Mouse (Mus musculus) limb, embryonic 15.5 days (tissue): ENCODE data around the gene Esrrg. TPM values are rescaled to one million over a fixed set of nuclear protein-coding genes. Genes with fewer than 3 reads are reported as not detected.

ENCODE experiments used
- ATAC-seq: fragments of 200-750 bp; cut with Nextera tagmentation; 2 replicates; pipeline ENCODE4 v1.8.0; 2017; ENCODE audit warnings: low read depth, moderate TSS enrichment; ENCODE audit not compliant: insufficient number of reproducible peaks, low FRiP score, low TSS enrichment
- H3K27ac ChIP-seq: fragments of 300-500 bp; sonication (generic); 2 replicates; pipeline ENCODE4 v1.5.1; 2015; ENCODE audit warnings: moderate library complexity, mild to moderate bottlenecking, inconsistent platforms
- H3K27me3 ChIP-seq: fragments of 300-500 bp; sonication (generic); 2 replicates; pipeline ENCODE4 v1.6.1; 2015; ENCODE audit warnings: inconsistent platforms
- H3K36me3 ChIP-seq: fragments of 300-500 bp; sonication (generic); 2 replicates; pipeline ENCODE4 v1.6.1; 2015; ENCODE audit warnings: inconsistent platforms
- H3K4me1 ChIP-seq: fragments of 300-500 bp; sonication (generic); 2 replicates; pipeline ENCODE4 v1.6.1; 2015; ENCODE audit warnings: inconsistent platforms
- H3K4me2 ChIP-seq: fragments of 300-500 bp; sonication (generic); 2 replicates; pipeline ENCODE4 v1.6.1; 2015; ENCODE audit warnings: mild to moderate bottlenecking, inconsistent platforms
- H3K4me3 ChIP-seq: fragments of 300-500 bp; sonication (generic); 2 replicates; pipeline ENCODE4 v1.5.1; 2015; ENCODE audit warnings: mild to moderate bottlenecking, inconsistent platforms
- H3K9ac ChIP-seq: fragments of 300-500 bp; sonication (generic); 2 replicates; pipeline ENCODE4 v1.6.1; 2015; ENCODE audit warnings: inconsistent platforms
- H3K9me3 ChIP-seq: fragments of 300-500 bp; sonication (generic); 2 replicates; pipeline ENCODE4 v1.6.1; 2016; ENCODE audit warnings: inconsistent platforms
- WGBS: fragments of 180-500 bp; shearing (Covaris S2); methylation state at CpG from one replicate; pipeline ENCODE4 v1.1.7; 2015; 5-methylcytosine and 5-hydroxymethylcytosine counted together
- polyA plus RNA-seq: library from polyadenylated mRNA; unstranded; fragments of >200 nt; fragmentation: Nextera tagmentation; extraction: Ambion mirVana; gene quantifications from 2 replicates; pipeline ENCODE4 v1.2.1, GENCODE M21; 2015

Esrrg gene
- polyA plus RNA-seq, 1 experiment from 2014 or later: 1.8 TPM

- 38% methylated on average over 3 of the region's 3 CpGs for WGBS
- Histone ChIP-seq H3K4me3 (no peak overlapping the region), H3K9ac (no peak overlapping the region), H3K36me3 (no peaks in the 10 kb centered on the region), H3K27ac (no peak overlapping the region), H3K4me2 (no peak overlapping the region), H3K9me3 (no peaks in the 10 kb centered on the region), H3K4me1 (peaks cover 6% of the 10 kb centered on the region), H3K27me3 (no peaks in the 10 kb centered on the region)
- ATAC-seq: no peak
Measured at GRCm38 (mm10) chr1:187795551-187795950, 187.0 kb downstream of the Esrrg start.

GRCm38 (mm10) chr1:187799300-187799699 is 190.7 kb downstream of the Esrrg start:
- no peak for ATAC-seq
- 50% methylated on average over 7 of the region's 7 CpGs for WGBS
- no peaks in the 10 kb centered on the region for H3K9me3 ChIP-seq

GRCm38 (mm10) chr1:187800761-187801160 is 192.2 kb downstream of the Esrrg start:
- 82% methylated on average over 10 of the region's 10 CpGs for WGBS
- Histone ChIP-seq H3K4me3 (no peak overlapping the region), H3K27ac (no peak overlapping the region), H3K27me3 (no peaks in the 10 kb centered on the region), H3K9me3 (no peaks in the 10 kb centered on the region), H3K9ac (no peak overlapping the region), H3K4me2 (no peak overlapping the region), H3K36me3 (no peaks in the 10 kb centered on the region), H3K4me1 (peaks cover 13% of the 10 kb centered on the region)
- ATAC-seq: no peak; the same call in 1 of the 2 replicates

More at GRCm38 (mm10) chr1:187799300-187799699, 190.7 kb downstream of the Esrrg start:
- Histone ChIP-seq H3K9ac (no peak overlapping the region), H3K36me3 (no peaks in the 10 kb centered on the region), H3K27ac (no peak overlapping the region), H3K4me2 (no peak overlapping the region), H3K27me3 (no peaks in the 10 kb centered on the region), H3K4me1 (peaks cover 16% of the 10 kb centered on the region), H3K4me3 (no peak overlapping the region)

- Histone ChIP-seq H3K27me3 (no peaks in the 10 kb centered on the region), H3K9ac (no peak overlapping the region), H3K36me3 (no peaks in the 10 kb centered on the region), H3K4me2 (no peak overlapping the region), H3K4me1 (peaks cover 10% of the 10 kb centered on the region), H3K4me3 (no peak overlapping the region), H3K9me3 (no peaks in the 10 kb centered on the region), H3K27ac (no peak overlapping the region)
- ATAC-seq: no peak
- 26% methylated on average over 5 of the region's 5 CpGs for WGBS
Measured at GRCm38 (mm10) chr1:187803566-187803965, 195.0 kb downstream of the Esrrg start.

- no peak overlapping the region for H3K4me3 ChIP-seq
Measured at GRCm38 (mm10) chr1:187803997-187804396, 195.4 kb downstream of the Esrrg start.

GRCm38 (mm10) chr1:187805001-187805400 is 196.4 kb downstream of the Esrrg start:
- Histone ChIP-seq H3K36me3 (no peaks in the 10 kb centered on the region), H3K4me2 (no peak overlapping the region), H3K4me3 (no peak overlapping the region), H3K9me3 (no peaks in the 10 kb centered on the region), H3K27ac (no peak overlapping the region), H3K27me3 (no peaks in the 10 kb centered on the region), H3K4me1 (peaks cover 10% of the 10 kb centered on the region), H3K9ac (no peak overlapping the region)
- WGBS: 72% methylated on average over 6 of the region's 6 CpGs
- no peak for ATAC-seq

More at GRCm38 (mm10) chr1:187803997-187804396, 195.4 kb downstream of the Esrrg start:
- Histone ChIP-seq H3K36me3 (no peaks in the 10 kb centered on the region), H3K9me3 (no peaks in the 10 kb centered on the region), H3K27me3 (no peaks in the 10 kb centered on the region), H3K4me2 (no peak overlapping the region), H3K27ac (no peak overlapping the region), H3K9ac (no peak overlapping the region), H3K4me1 (peaks cover 10% of the 10 kb centered on the region)
- WGBS: 9% methylated on average over 5 of the region's 5 CpGs
- ATAC-seq: no peak

- Histone ChIP-seq H3K4me2 (no peak overlapping the region), H3K36me3 (no peaks in the 10 kb centered on the region), H3K4me3 (no peak overlapping the region), H3K9me3 (no peaks in the 10 kb centered on the region), H3K27me3 (no peaks in the 10 kb centered on the region), H3K27ac (no peak overlapping the region), H3K9ac (no peak overlapping the region), H3K4me1 (peaks cover 10% of the 10 kb centered on the region)
- ATAC-seq: no peak
- 27% methylated on average over 12 of the region's 12 CpGs for WGBS
Measured at GRCm38 (mm10) chr1:187807477-187808390, 199.1 kb downstream of the Esrrg start.

- H3K4me1 ChIP-seq: peaks cover 6% of the 10 kb centered on the region
- no peak overlapping the region for H3K27ac ChIP-seq
- no peak for ATAC-seq
- no peak overlapping the region for H3K4me2 ChIP-seq
- H3K36me3 ChIP-seq: no peaks in the 10 kb centered on the region
- H3K27me3 ChIP-seq: no peaks in the 10 kb centered on the region
- H3K4me3 ChIP-seq: no peak overlapping the region
- WGBS: 60% methylated on average over 5 of the region's 5 CpGs
- H3K9me3 ChIP-seq: no peaks in the 10 kb centered on the region
- no peak overlapping the region for H3K9ac ChIP-seq
Measured at GRCm38 (mm10) chr1:187808391-187808922, 199.9 kb downstream of the Esrrg start.

- Histone ChIP-seq H3K27me3 (no peaks in the 10 kb centered on the region), H3K4me1 (no peaks in the 10 kb centered on the region; the same call in 1 of the 2 replicates), H3K4me2 (no peak overlapping the region), H3K9ac (no peak overlapping the region), H3K27ac (no peak overlapping the region), H3K4me3 (no peak overlapping the region), H3K36me3 (no peaks in the 10 kb centered on the region), H3K9me3 (no peaks in the 10 kb centered on the region)
- no peak for ATAC-seq
- 81% methylated on average over 3 of the region's 3 CpGs for WGBS
Measured at GRCm38 (mm10) chr1:187809546-187809945, 201.0 kb downstream of the Esrrg start.

GRCm38 (mm10) chr1:187819406-187819805 is 210.8 kb downstream of the Esrrg start:
- ATAC-seq: no peak
- H3K4me1 ChIP-seq: no peaks in the 10 kb centered on the region
- H3K4me2 ChIP-seq: no peak overlapping the region
- H3K9ac ChIP-seq: no peak overlapping the region
- H3K4me3 ChIP-seq: no peak overlapping the region
- no peaks in the 10 kb centered on the region for H3K9me3 ChIP-seq
- no peaks in the 10 kb centered on the region for H3K27me3 ChIP-seq
- no peak overlapping the region for H3K27ac ChIP-seq
- 84% methylated on average over 5 of the region's 5 CpGs for WGBS
- H3K36me3 ChIP-seq: no peaks in the 10 kb centered on the region

- Histone ChIP-seq H3K27me3 (no peaks in the 10 kb centered on the region), H3K4me1 (no peaks in the 10 kb centered on the region), H3K36me3 (no peaks in the 10 kb centered on the region), H3K9ac (no peak overlapping the region), H3K27ac (no peak overlapping the region), H3K4me2 (no peak overlapping the region), H3K4me3 (no peak overlapping the region), H3K9me3 (no peaks in the 10 kb centered on the region)
- WGBS: 49% methylated on average over 13 of the region's 13 CpGs
- no peak for ATAC-seq
Measured at GRCm38 (mm10) chr1:187821368-187821811, 212.8 kb downstream of the Esrrg start.

GRCm38 (mm10) chr1:187823351-187823750 is 214.8 kb downstream of the Esrrg start:
- no peaks in the 10 kb centered on the region for H3K9me3 ChIP-seq
- no peak for ATAC-seq
- H3K4me2 ChIP-seq: no peak overlapping the region
- H3K27me3 ChIP-seq: no peaks in the 10 kb centered on the region
- H3K36me3 ChIP-seq: no peaks in the 10 kb centered on the region
- no peak overlapping the region for H3K9ac ChIP-seq
- WGBS: 82% methylated on average over 5 of the region's 5 CpGs
- no peak overlapping the region for H3K4me3 ChIP-seq
- H3K27ac ChIP-seq: no peak overlapping the region
- no peaks in the 10 kb centered on the region for H3K4me1 ChIP-seq
